In genomic region chr11:101783584-101783983, GRCm38 (mm10) we compare ENCODE assay signal across 10 mouse cellular contexts. TPM values are rescaled to one million over a fixed set of nuclear protein-coding genes. Genes with fewer than 3 reads are reported as not detected.
DNase-seq lines count a peak whose midpoint lies in the region; ATAC-seq and TF ChIP-seq lines count a peak whose summit lies in the region.
"Had no signal": no experiment of that assay in that cellular context is flagged by ENCODE, and none has a peak within 500 bp of the region (broad histone marks: within the 10 kb centered on the region; RNA-seq: fewer than 3 reads in every experiment).

No protein-coding gene starts in this region.

- 0 out of 2 replicates have a peak, but pooled peaks cover 11% of the 10 kb centered on the region for H3K4me1 ChIP-seq in kidney, embryonic 14.5 days (ENCODE audit: control insufficient read depth, insufficient read depth, low read length)
- peaks cover 3% of the 10 kb centered on the region; the same call in 1 of the 2 replicates for H3K4me1 ChIP-seq in kidney, adult 2 months (ENCODE audit: control insufficient read depth, insufficient read depth, low read length)
- peaks cover 21% of the 10 kb centered on the region for H3K4me1 ChIP-seq in hindbrain, embryonic 13.5 days (replicated peaks)
- peaks cover 19% of the 10 kb centered on the region for H3K4me1 ChIP-seq in midbrain, embryonic 15.5 days

- no peak for TF ChIP-seq CTCF in kidney, adult 2 months (conservative IDR thresholded peaks at IDR 0.05; ENCODE audit: insufficient read depth, insufficient read length, low read depth, low read length)

- H3K9ac ChIP-seq in kidney, embryonic 14.5 days (ENCODE audit: low read depth, low read length): peak overlapping the region; percentile 70; the same call in 1 of the 2 replicates
- peak overlapping the region; percentile 68; the same call in 1 of the 2 replicates for H3K9ac ChIP-seq in hindbrain, embryonic 13.5 days
- H3K9ac ChIP-seq in midbrain, embryonic 15.5 days: no peak overlapping the region

- peak overlapping the region; percentile 51 for H3K4me2 ChIP-seq in kidney, embryonic 14.5 days (replicated peaks; ENCODE audit: low read depth, low read length)
- H3K4me2 ChIP-seq in hindbrain, embryonic 13.5 days: peak overlapping the region; percentile 94
- peak overlapping the region; percentile 89 for H3K4me2 ChIP-seq in midbrain, embryonic 15.5 days

- no peak for ATAC-seq in kidney, embryonic 14.5 days (ENCODE audit: low FRiP score, low TSS enrichment)
- no peak for ATAC-seq in hindbrain, embryonic 13.5 days (ENCODE audit: low FRiP score)
- no peak for ATAC-seq in midbrain, embryonic 15.5 days (replicated peaks)

- H3K27me3 ChIP-seq in kidney, embryonic 14.5 days (ENCODE audit: control insufficient read depth, insufficient read depth, low read length): peaks cover 17% of the 10 kb centered on the region
- H3K27me3 ChIP-seq in kidney, adult 2 months (replicated peaks; ENCODE audit: control insufficient read depth, insufficient read depth, low read length): 0 out of 2 replicates have a peak, but pooled peaks cover 2% of the 10 kb centered on the region
- H3K27me3 ChIP-seq in hindbrain, embryonic 13.5 days: peaks cover 94% of the 10 kb centered on the region
- H3K27me3 ChIP-seq in midbrain, embryonic 15.5 days (replicated peaks): peaks cover 65% of the 10 kb centered on the region

- no peak overlapping the region for H3K27ac ChIP-seq in kidney, embryonic 14.5 days (ENCODE audit: low read depth, low read length)
- no peak overlapping the region for H3K27ac ChIP-seq in kidney, adult 2 months (ENCODE audit: insufficient read depth, low read depth, low read length)
- no peak overlapping the region for H3K27ac ChIP-seq in hindbrain, embryonic 13.5 days
- no peak overlapping the region for H3K27ac ChIP-seq in midbrain, embryonic 15.5 days

- 10% methylated on average over 9 of the region's 9 CpGs for WGBS in kidney, embryonic 14.5 days
- 29% methylated on average over 9 of the region's 9 CpGs for WGBS in kidney, adult 2 months
- WGBS in hindbrain, embryonic 13.5 days: 27% methylated on average over 9 of the region's 9 CpGs
- WGBS in midbrain, embryonic 15.5 days: 21% methylated on average over 9 of the region's 9 CpGs

- H3K9me3 ChIP-seq in kidney, embryonic 14.5 days (ENCODE audit: control insufficient read depth, low read length): no peaks in the 10 kb centered on the region
- no peaks in the 10 kb centered on the region for H3K9me3 ChIP-seq in hindbrain, embryonic 13.5 days
- H3K9me3 ChIP-seq in midbrain, embryonic 15.5 days: no peaks in the 10 kb centered on the region

- peak overlapping the region; percentile 55 for H3K4me3 ChIP-seq in kidney, embryonic 14.5 days (ENCODE audit: low read length)
- H3K4me3 ChIP-seq in kidney, adult 2 months (ENCODE audit: insufficient read depth, low read depth, low read length): no peak overlapping the region
- peak overlapping the region; percentile 52 for H3K4me3 ChIP-seq in hindbrain, embryonic 13.5 days
- peak overlapping the region; percentile 44; the same call in 1 of the 2 replicates for H3K4me3 ChIP-seq in midbrain, embryonic 15.5 days

- no peak for TF ChIP-seq POLR2A in kidney, adult 2 months (IDR thresholded peaks at IDR 0.05; ENCODE audit: low read depth, low read length)

- no peaks in the 10 kb centered on the region for H3K36me3 ChIP-seq in kidney, embryonic 14.5 days (ENCODE audit: control insufficient read depth, insufficient read depth, low read length)
- no peaks in the 10 kb centered on the region for H3K36me3 ChIP-seq in kidney, adult 2 months (ENCODE audit: control insufficient read depth, insufficient read depth, low read length)
- H3K36me3 ChIP-seq in hindbrain, embryonic 13.5 days: no peaks in the 10 kb centered on the region
- no peaks in the 10 kb centered on the region for H3K36me3 ChIP-seq in midbrain, embryonic 15.5 days (replicated peaks)

- DNase-seq in kidney, adult 2 months: no peak
- DNase-seq in NIH3T3 (ENCODE audit: low read depth): peak; percentile 70
- no peak for DNase-seq in cerebellum, postnatal 4 days (ENCODE audit: low spot score in 2 of 2)
- DNase-seq in right cerebral cortex, postnatal 4 days: no peak
- DNase-seq in right cerebral cortex, adult 2 months (ENCODE audit: low spot score in 2 of 2): no peak
- DNase-seq: cerebellum, adult 11 months; lung, postnatal 10 days had no signal

RNA-seq across cellular contexts. Expression of gene Etv4, which starts 1.6 kb away (rescaled TPM):
- 47.9 and 52.9 TPM in 2 replicates for polyA plus RNA-seq in kidney, embryonic 14.5 days (2014; fragmentation: Nextera tagmentation; extraction: Ambion mirVana)
- 1.1 and 1.3 TPM in 2 replicates for polyA plus RNA-seq in kidney, adult 2 months (2012; rRNA removed)
- 4.5 and 6.4 TPM in 2 replicates for polyA plus RNA-seq in hindbrain, embryonic 13.5 days (2015; fragmentation: Nextera tagmentation; extraction: Ambion mirVana)
- polyA plus RNA-seq in midbrain, embryonic 15.5 days (2015; fragmentation: Nextera tagmentation; extraction: Ambion mirVana): 5.9 and 7.5 TPM in 2 replicates

RNA-seq across cellular contexts. Expression of gene Dhx8, which starts 50.9 kb away (rescaled TPM):
- 26.0 and 38.1 TPM in 2 replicates for polyA plus RNA-seq in kidney, embryonic 14.5 days (2014; fragmentation: Nextera tagmentation; extraction: Ambion mirVana)
- polyA plus RNA-seq in kidney, adult 2 months (2012; rRNA removed): 9.8 and 10.6 TPM in 2 replicates
- polyA plus RNA-seq in hindbrain, embryonic 13.5 days (2015; fragmentation: Nextera tagmentation; extraction: Ambion mirVana): 35.1 and 39.7 TPM in 2 replicates
- polyA plus RNA-seq in midbrain, embryonic 15.5 days (2015; fragmentation: Nextera tagmentation; extraction: Ambion mirVana): 31.1 and 33.9 TPM in 2 replicates
